Mouse (Mus musculus) brain, embryonic 14.5 days (tissue): Measurements from ENCODE around the gene Lrrc71. TPM values are rescaled to one million over a fixed set of nuclear protein-coding genes. Genes with fewer than 3 reads are reported as not detected.

Source experiments
- DNase-seq: peaks from one replicate; pipeline ENCODE4 v3.0.0-alpha.2; 2011; ENCODE audit warnings: low read depth
- CTCF ChIP-seq: fragments of 200-500 bp; IDR thresholded peaks from 2 replicates; pipeline ENCODE4 v1.5.1; 2012; ENCODE audit warnings: inconsistent platforms, mild to moderate bottlenecking, moderate library complexity, borderline replicate concordance; ENCODE audit not compliant: insufficient read depth, insufficient read length; ENCODE audit errors: extremely low read depth
- POLR2A ChIP-seq: fragments of 200-500 bp; IDR thresholded peaks from 2 replicates; pipeline ENCODE4 v1.6.1; 2012; ENCODE audit warnings: mild to moderate bottlenecking, inconsistent platforms, borderline replicate concordance; ENCODE audit not compliant: poor library complexity, insufficient read depth, insufficient read length, severe bottlenecking; ENCODE audit errors: extremely low read depth
- polyA plus RNA-seq: library from polyadenylated mRNA; depleted of rRNA; stranded (reverse); fragments of >200 nt; gene quantifications from 2 replicates; pipeline ENCODE4 v1.2.3, GENCODE M21; 2012

The Lrrc71 gene
- polyA plus RNA-seq, 1 experiment = 0.34 TPM

DNA sequence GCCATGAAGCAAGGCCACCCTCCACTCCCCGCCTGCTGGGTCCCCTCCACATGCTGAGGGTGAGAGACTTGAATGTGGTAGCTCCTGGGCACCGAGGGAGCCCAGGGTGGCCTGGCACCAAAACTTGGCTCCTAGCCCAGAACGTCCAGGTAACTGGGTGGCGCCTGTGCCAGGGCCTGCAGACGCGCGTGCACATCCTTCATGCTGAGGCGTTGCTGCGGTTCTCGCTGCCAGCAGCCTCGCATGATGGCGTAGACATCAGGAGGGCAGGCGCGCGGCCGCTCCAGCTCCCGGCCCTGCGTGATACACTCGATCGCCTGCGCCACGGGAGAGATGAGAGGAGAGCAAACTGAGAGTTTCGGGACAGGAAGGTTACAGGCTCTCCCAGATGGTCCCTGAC is 29.9 kb upstream of the Lrrc71 start:
- DNase-seq = peak; percentile 42

DNA sequence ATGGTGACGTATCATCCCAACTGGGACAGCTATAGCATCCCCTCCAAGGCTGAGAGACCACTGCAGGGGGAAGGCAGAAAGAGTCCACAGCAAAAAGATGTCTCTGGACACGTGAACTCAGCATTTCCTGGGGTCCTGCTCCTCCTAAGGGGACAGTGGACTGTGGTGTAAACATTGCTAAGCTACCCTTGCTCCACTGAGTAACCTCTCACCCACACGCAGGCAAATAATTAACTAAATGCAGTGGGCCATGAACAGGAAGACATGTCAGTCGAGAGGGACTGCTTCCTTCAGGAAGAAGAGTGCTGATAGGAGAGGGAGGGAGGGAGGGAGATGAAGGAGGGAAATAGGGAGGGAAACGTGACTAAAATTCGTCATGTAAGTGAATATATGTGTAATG is 22.7 kb upstream of the Lrrc71 start:
- no peak for DNase-seq
- no peak for TF ChIP-seq CTCF
- no peak for TF ChIP-seq POLR2A

More for the DNA sequence above, 29.9 kb upstream of the Lrrc71 start:
- TF ChIP-seq CTCF (no peak), POLR2A (no peak)

DNA sequence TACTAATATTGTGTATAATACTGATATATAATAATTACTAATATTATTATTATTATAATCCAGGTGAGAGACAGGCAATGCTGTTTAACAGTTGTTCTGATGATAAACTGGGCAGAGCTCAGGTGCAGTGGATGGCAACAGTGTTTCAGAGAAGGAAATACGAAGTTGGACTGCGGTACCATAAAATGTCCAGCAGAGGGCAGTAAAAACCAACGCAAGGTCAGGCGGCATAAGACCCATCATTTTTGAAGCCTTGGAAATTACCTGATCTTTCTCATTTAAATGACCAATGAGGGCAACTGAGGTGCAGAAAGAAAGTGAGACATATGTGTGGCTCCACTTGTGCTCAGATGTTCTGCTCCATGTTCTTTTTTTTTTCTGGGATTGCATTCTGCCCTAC is 21.9 kb upstream of the Lrrc71 start:
- TF ChIP-seq CTCF = peak; percentile 87
- no peak for TF ChIP-seq POLR2A
- peak; percentile 77 for DNase-seq

DNA sequence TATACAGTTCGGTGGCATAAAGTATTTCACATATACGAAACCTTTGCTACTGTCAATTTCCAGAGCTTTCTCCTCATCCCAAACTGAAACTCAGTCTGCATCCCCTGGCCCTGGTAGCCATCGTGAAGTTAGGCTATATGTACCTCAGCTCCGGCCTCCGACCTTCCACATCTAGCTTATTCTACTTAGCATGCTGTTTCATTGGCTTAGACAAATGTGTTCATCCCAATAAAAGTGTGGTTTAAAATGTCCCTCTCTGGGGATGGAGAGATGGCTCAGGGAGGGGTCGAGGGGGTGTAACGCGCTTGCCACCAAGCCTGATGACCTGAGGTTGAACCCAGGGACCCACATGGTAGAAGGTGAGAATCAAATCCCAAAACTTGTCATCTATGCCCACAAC is 21.1 kb upstream of the Lrrc71 start:
- DNase-seq = no peak
- no peak for TF ChIP-seq CTCF
- no peak for TF ChIP-seq POLR2A

DNA sequence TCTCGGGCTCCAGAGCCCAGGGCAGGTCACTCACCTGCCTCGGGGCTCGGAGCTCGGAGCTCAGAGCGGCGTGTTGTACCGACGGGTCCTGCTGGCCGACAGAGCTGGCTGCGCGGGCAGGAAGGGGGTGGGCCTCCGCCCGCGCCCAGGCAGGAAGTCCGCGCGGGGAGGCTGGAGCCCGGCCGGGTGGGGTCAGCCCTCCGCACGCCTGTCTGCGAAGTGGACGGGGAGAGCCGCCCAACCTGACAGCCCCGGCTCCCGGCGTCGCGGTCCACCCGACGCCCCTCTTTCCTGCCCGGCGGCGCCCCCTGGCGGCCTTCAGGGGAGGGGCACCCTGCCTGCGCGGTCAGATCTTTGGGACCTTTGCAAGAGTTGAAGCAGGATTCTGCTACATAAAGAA is 20.4 kb upstream of the Lrrc71 start:
- TF ChIP-seq POLR2A (no peak), CTCF (peak; percentile 84)
- peak; percentile 60 for DNase-seq

DNA sequence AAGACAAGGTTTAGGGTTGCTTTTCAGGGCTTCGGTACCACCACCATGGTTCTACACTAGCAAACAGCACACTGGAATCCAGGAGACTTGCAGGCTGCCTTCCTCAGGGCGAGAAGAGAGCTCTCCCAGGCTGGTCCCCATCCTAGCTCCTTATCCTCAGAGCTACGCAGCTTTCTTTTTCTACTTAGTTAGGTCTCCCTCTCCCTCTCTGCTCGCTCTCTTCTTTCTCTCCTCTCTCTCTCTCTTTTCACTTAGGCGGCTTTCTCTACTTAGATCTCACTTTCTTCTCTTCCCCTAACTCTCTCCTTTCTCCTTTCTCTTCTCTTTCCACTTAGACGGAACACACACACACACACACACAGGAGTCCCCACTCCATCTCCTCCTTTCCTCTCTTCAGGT is 20.0 kb upstream of the Lrrc71 start:
- no peak for DNase-seq
- no peak for TF ChIP-seq POLR2A
- no peak for TF ChIP-seq CTCF

DNA sequence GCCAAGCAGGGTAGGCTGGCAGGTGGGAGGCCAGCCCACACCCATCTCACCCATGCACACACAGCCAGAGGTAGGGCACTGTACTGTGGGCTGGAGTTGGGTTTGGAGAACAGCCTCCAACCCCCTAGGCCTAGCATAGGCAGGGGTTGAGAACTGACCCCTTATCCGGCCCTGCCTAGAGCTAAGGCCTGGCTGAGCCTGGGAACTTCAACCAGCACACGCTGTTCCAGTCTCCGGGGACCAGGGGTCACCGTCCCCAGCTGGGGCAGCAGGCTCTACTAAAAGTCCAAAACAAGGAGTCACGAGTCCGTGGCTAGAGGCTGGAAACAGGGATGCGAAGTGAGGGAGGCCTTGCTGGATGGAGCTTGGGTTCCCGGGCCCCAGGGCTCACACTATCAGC is 19.3 kb upstream of the Lrrc71 start:
- DNase-seq = no peak

DNA sequence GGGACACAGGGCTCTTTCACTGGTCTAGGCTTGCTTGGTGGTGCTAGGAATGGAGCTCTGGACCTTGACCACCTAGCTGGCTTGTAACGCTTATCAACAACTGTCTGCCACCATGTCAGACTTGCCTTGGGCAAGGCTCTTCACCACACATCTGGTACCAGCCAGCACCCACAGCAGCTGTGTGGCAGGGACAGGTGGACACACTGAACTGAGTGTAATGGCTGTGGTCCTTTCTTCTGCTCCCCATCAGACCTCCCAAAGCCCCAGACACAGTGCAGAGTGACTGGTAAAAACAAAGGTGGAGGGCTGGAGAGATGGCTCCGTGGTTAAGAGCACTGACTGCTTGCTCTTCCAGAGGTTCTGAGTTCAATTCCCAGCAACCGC is 17.9 kb upstream of the Lrrc71 start:
- TF ChIP-seq POLR2A (no peak), CTCF (no peak)
- DNase-seq = no peak

More for the DNA sequence above, 19.3 kb upstream of the Lrrc71 start:
- TF ChIP-seq CTCF = no peak
- TF ChIP-seq POLR2A = no peak

DNA sequence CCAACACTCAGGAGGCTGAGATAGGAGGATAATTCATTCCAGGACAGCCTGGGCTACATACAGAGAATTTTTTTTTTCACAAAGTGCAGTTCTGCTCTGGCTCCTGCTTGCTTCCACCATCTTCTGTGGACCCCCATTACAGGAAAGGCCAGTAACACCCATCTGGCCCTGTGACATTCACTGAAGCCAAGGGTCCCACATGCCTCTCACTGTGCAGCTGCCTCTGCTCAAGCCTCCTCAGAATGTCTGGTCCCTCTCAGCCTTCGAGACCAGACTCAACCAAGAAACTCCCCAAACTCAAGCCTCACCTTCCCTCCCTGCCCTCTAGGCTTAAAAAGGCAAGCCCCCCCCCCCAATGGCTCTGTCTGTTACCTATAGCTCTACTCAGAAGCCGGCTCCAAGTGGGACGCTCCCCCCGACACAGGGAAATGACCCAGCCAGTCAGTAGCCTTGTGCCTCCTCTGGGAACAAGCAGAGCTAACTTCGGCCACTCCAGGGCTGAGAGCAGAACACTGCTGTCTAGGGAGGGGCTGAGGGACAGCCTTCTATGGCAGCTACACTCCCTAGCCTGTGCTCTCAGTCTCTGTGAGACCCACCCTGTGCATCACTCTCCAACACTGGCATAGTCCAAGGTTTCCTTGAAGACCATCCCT is 17.3 kb upstream of the Lrrc71 start:
- TF ChIP-seq POLR2A = no peak
- TF ChIP-seq CTCF = no peak
- DNase-seq = no peak

DNA sequence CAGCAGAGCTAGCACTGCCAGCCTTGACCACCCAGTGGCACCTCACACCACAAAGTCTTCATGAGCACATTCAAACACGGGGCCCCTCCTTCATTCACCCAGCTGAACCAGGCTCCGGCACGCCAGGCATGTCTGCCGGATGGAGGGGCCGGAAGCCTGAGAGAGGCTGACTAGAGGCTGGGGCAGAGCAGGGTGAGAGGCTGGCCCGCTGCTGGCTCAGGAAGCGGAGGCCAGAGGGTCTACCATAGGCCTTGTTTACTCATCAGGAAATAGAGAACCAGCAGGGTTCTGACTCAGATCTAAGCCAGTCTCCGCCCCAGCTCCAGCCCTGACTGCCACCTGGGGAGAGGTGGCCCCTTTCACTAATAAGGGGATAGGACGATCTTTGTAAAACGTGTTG is 16.7 kb upstream of the Lrrc71 start:
- TF ChIP-seq CTCF = no peak
- TF ChIP-seq POLR2A = no peak
- no peak for DNase-seq

DNA sequence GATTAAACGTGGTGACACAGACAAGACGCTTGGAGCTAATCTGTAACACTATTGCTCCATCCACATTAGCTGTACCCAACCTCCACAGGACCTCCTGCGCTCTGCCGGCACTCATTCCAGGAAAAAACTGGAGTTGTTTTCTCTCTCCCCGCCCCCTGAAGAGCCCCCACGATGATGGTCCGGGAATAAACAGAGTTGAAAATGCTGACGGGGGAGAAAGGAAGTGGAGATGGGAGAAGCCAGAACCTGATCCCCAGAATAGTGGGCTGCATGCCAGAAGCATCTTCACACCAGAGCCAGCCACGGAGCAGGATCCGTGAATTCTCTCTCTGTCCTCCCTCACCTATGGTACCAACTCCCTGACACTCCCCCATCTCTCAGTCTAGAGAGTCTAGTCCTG is 16.1 kb upstream of the Lrrc71 start:
- DNase-seq = no peak
- no peak for TF ChIP-seq POLR2A
- no peak for TF ChIP-seq CTCF

DNA sequence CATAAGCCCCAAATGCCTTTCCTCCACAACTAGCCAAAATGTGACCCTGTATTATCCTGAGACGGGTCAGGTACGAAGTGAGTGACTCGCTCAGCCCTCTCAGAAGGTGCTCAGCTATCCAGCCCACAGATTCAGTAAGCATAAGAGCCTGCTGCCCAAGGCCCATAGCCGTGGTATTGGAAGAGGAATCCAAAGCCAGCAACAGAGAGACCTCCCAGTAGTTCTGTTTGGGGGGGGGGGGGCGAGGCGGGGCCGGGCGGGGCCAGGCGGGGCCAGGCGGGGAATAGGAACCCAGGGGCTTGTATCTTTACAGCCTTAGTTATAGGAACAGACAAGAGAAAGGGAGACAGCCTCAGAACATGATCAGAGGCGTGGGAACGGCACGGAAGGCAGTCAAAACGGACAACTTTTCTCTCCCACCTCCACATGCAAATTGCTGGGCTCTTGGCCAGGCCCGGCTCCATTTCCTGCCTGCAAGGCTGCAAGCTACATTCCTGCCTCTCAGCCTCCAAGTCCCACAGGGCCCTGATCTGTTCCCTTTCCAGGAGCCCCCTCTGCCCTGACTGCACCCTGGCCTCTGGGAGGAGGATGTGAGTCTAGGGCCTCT is 15.4 kb upstream of the Lrrc71 start:
- TF ChIP-seq POLR2A = no peak
- no peak for TF ChIP-seq CTCF
- peak; percentile 77 for DNase-seq
